In genomic region chr5:129586471-129586870, GRCm38 (mm10) we compare ENCODE assay signal across 8 mouse cellular contexts. TPM values are rescaled to one million over a fixed set of nuclear protein-coding genes. Genes with fewer than 3 reads are reported as not detected.
DNase-seq lines count a peak whose midpoint lies in the region; ATAC-seq and TF ChIP-seq lines count a peak whose summit lies in the region.

No protein-coding gene starts in this region.

- peaks cover 7% of the 10 kb centered on the region; the same call in 1 of the 2 replicates for H3K4me1 ChIP-seq in kidney, postnatal 0 days (replicated peaks; ENCODE audit: insufficient read depth, low read length)
- peaks cover 33% of the 10 kb centered on the region for H3K4me1 ChIP-seq in embryonic facial prominence, embryonic 15.5 days
- H3K4me1 ChIP-seq in intestine, embryonic 16.5 days (ENCODE audit: control insufficient read depth, insufficient read depth, low read length), result peaks cover 12% of the 10 kb centered on the region
- H3K4me1 ChIP-seq in neural tube, embryonic 12.5 days, result peaks cover 39% of the 10 kb centered on the region

- no peaks in the 10 kb centered on the region for H3K36me3 ChIP-seq in kidney, postnatal 0 days (ENCODE audit: insufficient read depth, low read length)
- H3K36me3 ChIP-seq in embryonic facial prominence, embryonic 15.5 days, result no peaks in the 10 kb centered on the region
- H3K36me3 ChIP-seq in intestine, embryonic 16.5 days (ENCODE audit: control insufficient read depth, insufficient read depth, low read length), result no peaks in the 10 kb centered on the region
- H3K36me3 ChIP-seq in neural tube, embryonic 12.5 days, result no peaks in the 10 kb centered on the region

- no peak overlapping the region for H3K27ac ChIP-seq in kidney, postnatal 0 days
- no peak overlapping the region for H3K27ac ChIP-seq in embryonic facial prominence, embryonic 15.5 days (replicated peaks)
- no peak overlapping the region for H3K27ac ChIP-seq in intestine, embryonic 16.5 days (ENCODE audit: low read length)
- H3K27ac ChIP-seq in neural tube, embryonic 12.5 days, result no peak overlapping the region

- ATAC-seq in kidney, postnatal 0 days (replicated peaks; ENCODE audit: low FRiP score, low read depth), result no peak
- no peak for ATAC-seq in embryonic facial prominence, embryonic 15.5 days (ENCODE audit: insufficient number of reproducible peaks, low FRiP score, low TSS enrichment, low read depth)
- ATAC-seq in intestine, embryonic 16.5 days, result no peak
- no peak; the same call in 1 of the 2 replicates for ATAC-seq in neural tube, embryonic 12.5 days (ENCODE audit: low FRiP score, low read depth)

- no peak for DNase-seq in kidney, postnatal 0 days (ENCODE audit: low spot score)
- DNase-seq in kidney, postnatal 10 days, result no peak
- no peak for DNase-seq in left cerebral cortex, adult 11 months (ENCODE audit: low spot score)
- DNase-seq in B cell, adult 2 months, result no peak
- DNase-seq in embryo, embryonic 9.5 days (ENCODE audit: extremely low spot score), result no peak

- peak overlapping the region; percentile 100 for H3K4me2 ChIP-seq in kidney, postnatal 0 days (ENCODE audit: low read length)
- peak overlapping the region; percentile 100 for H3K4me2 ChIP-seq in embryonic facial prominence, embryonic 15.5 days (replicated peaks)
- peak overlapping the region; percentile 100 for H3K4me2 ChIP-seq in intestine, embryonic 16.5 days (ENCODE audit: low read depth, low read length)
- peak overlapping the region; percentile 97 for H3K4me2 ChIP-seq in neural tube, embryonic 12.5 days (replicated peaks)

- no peak overlapping the region for H3K9ac ChIP-seq in kidney, postnatal 0 days (ENCODE audit: low read depth, low read length)
- H3K9ac ChIP-seq in embryonic facial prominence, embryonic 15.5 days, result 0 out of 2 replicates have a peak overlapping the region, but pooled peaks have one; percentile 28
- peak overlapping the region; percentile 36 for H3K9ac ChIP-seq in intestine, embryonic 16.5 days (ENCODE audit: low read depth, low read length)
- H3K9ac ChIP-seq in neural tube, embryonic 12.5 days, result peak overlapping the region; percentile 49

- no peak for TF ChIP-seq CTCF in kidney, postnatal 0 days (IDR thresholded peaks at IDR 0.05; ENCODE audit: low read depth)

- H3K27me3 ChIP-seq in kidney, postnatal 0 days (ENCODE audit: insufficient read depth, low read length), result no peaks in the 10 kb centered on the region
- H3K27me3 ChIP-seq in embryonic facial prominence, embryonic 15.5 days, result peaks cover 50% of the 10 kb centered on the region
- peaks cover 32% of the 10 kb centered on the region for H3K27me3 ChIP-seq in intestine, embryonic 16.5 days (replicated peaks; ENCODE audit: control insufficient read depth, insufficient read depth, low read length)
- H3K27me3 ChIP-seq in neural tube, embryonic 12.5 days (replicated peaks), result peaks cover 35% of the 10 kb centered on the region

- no peaks in the 10 kb centered on the region for H3K9me3 ChIP-seq in kidney, postnatal 0 days (replicated peaks; ENCODE audit: low read length)
- no peaks in the 10 kb centered on the region for H3K9me3 ChIP-seq in embryonic facial prominence, embryonic 15.5 days (replicated peaks)
- H3K9me3 ChIP-seq in intestine, embryonic 16.5 days (ENCODE audit: control insufficient read depth, low read length), result no peaks in the 10 kb centered on the region
- no peaks in the 10 kb centered on the region for H3K9me3 ChIP-seq in neural tube, embryonic 12.5 days

- H3K4me3 ChIP-seq in kidney, postnatal 0 days (replicated peaks; ENCODE audit: low read depth, low read length), result 0 out of 2 replicates have a peak overlapping the region, but pooled peaks have one; percentile 13
- peak overlapping the region; percentile 77 for H3K4me3 ChIP-seq in embryonic facial prominence, embryonic 15.5 days (replicated peaks)
- peak overlapping the region; percentile 77; the same call in 1 of the 2 replicates for H3K4me3 ChIP-seq in intestine, embryonic 16.5 days (ENCODE audit: low read length)
- H3K4me3 ChIP-seq in neural tube, embryonic 12.5 days, result peak overlapping the region; percentile 15; the same call in 1 of the 2 replicates

- WGBS in kidney, postnatal 0 days, result 65% methylated on average over 13 of the region's 13 CpGs
- WGBS in embryonic facial prominence, embryonic 15.5 days, result 46% methylated on average over 13 of the region's 13 CpGs
- 53% methylated on average over 13 of the region's 13 CpGs for WGBS in intestine, embryonic 16.5 days
- 44% methylated on average over 13 of the region's 13 CpGs for WGBS in neural tube, embryonic 12.5 days

RNA-seq across cellular contexts. Expression of gene Mmp17, which starts 2.5 kb away (rescaled TPM):
- polyA plus RNA-seq in kidney, postnatal 0 days (2015; fragmentation: Nextera tagmentation; extraction: Ambion mirVana), result 1.5 and 2.0 TPM in 2 replicates
- polyA plus RNA-seq in embryonic facial prominence, embryonic 15.5 days (2015; fragmentation: Nextera tagmentation; extraction: Ambion mirVana), result 3.2 and 4.3 TPM in 2 replicates
- 3.6 and 4.8 TPM in 2 replicates for polyA plus RNA-seq in intestine, embryonic 16.5 days (2015; fragmentation: Nextera tagmentation; extraction: Ambion mirVana)
- polyA plus RNA-seq in neural tube, embryonic 12.5 days (2016; fragmentation: Nextera tagmentation; extraction: Ambion mirVana), result 6.7 and 6.9 TPM in 2 replicates

Comparison
In these comparisons a context has a peak if more than half of its experiments do, and no peak if none do; other contexts are left out.
1. H3K4me3 ChIP-seq: peak in every context shown above with its lines; median percentile 77 in embryonic facial prominence, embryonic 15.5 days; 77 in intestine, embryonic 16.5 days; 15 in neural tube, embryonic 12.5 days; 13 in kidney, postnatal 0 days.